Mouse (Mus musculus): ENCODE results near the gene Trappc6b. TPM values are rescaled to one million over a fixed set of nuclear protein-coding genes. Genes with fewer than 3 reads are reported as not detected.
A peak's percentile ranks its signal among the peaks of the same experiment; 100 is the strongest.

The Trappc6b gene
- polyA plus RNA-seq, 1 experiment from 2014 or later: 89.9 TPM

- Histone ChIP-seq H3K9me3 (ENCODE audit: control insufficient read depth) (no peaks in the 10 kb centered on the region), H3K27me3 (replicated peaks; ENCODE audit: control insufficient read depth, insufficient read depth, low read length) (no peaks in the 10 kb centered on the region), H3K27ac (ENCODE audit: low read depth, low read length) (no peak overlapping the region), H3K4me2 (replicated peaks; ENCODE audit: low read depth) (no peak overlapping the region), H3K4me3 (ENCODE audit: low read depth, low read length) (no peak overlapping the region), H3K9ac (ENCODE audit: low read depth, low read length) (no peak overlapping the region), H3K36me3 (ENCODE audit: control insufficient read depth, insufficient read depth) (peaks cover 35% of the 10 kb centered on the region), H3K4me1 (replicated peaks; ENCODE audit: control insufficient read depth, insufficient read depth, low read length) (no peaks in the 10 kb centered on the region)
- no peak for ATAC-seq
- WGBS: 90% methylated on average over 2 of the region's 2 CpGs
- TF ChIP-seq CTCF (IDR thresholded peaks at IDR 0.05; ENCODE audit: low read depth): no peak
These were observed 41.4 kb downstream of the Trappc6b start for GRCm38 (mm10) chr12:59019891-59020290.

GRCm38 (mm10) chr12:59017970-59018369 lies 43.3 kb downstream of the Trappc6b start:
- no peak overlapping the region for H3K9ac ChIP-seq (ENCODE audit: low read depth, low read length)
- H3K27me3 ChIP-seq (replicated peaks; ENCODE audit: control insufficient read depth, insufficient read depth, low read length): no peaks in the 10 kb centered on the region
- peaks cover 30% of the 10 kb centered on the region for H3K36me3 ChIP-seq (ENCODE audit: control insufficient read depth, insufficient read depth)
- H3K27ac ChIP-seq (ENCODE audit: low read depth, low read length): no peak overlapping the region
- no peak for TF ChIP-seq CTCF (IDR thresholded peaks at IDR 0.05; ENCODE audit: low read depth)
- ATAC-seq: no peak
- 82% methylated on average over 8 of the region's 8 CpGs for WGBS
- no peak overlapping the region for H3K4me3 ChIP-seq (ENCODE audit: low read depth, low read length)
- H3K4me1 ChIP-seq (replicated peaks; ENCODE audit: control insufficient read depth, insufficient read depth, low read length): no peaks in the 10 kb centered on the region
- H3K9me3 ChIP-seq (ENCODE audit: control insufficient read depth): no peaks in the 10 kb centered on the region
- H3K4me2 ChIP-seq (replicated peaks; ENCODE audit: low read depth): no peak overlapping the region

GRCm38 (mm10) chr12:59013234-59013633 lies 48.0 kb downstream of the Trappc6b start, which contains the start of gene Gemin2:
Gemin2 (plus strand) TSS chr12:59013393.
- WGBS: under 1% methylated on average over 28 of the region's 28 CpGs
- H3K4me1 ChIP-seq (replicated peaks; ENCODE audit: control insufficient read depth, insufficient read depth, low read length): 0 out of 2 replicates have a peak, but pooled peaks cover 3% of the 10 kb centered on the region
- H3K36me3 ChIP-seq (ENCODE audit: control insufficient read depth, insufficient read depth): peaks cover 16% of the 10 kb centered on the region; the same call in 1 of the 2 replicates
- peak within 1 kb of the TSS; percentile 72 for H3K4me3 ChIP-seq (ENCODE audit: low read depth, low read length)
- peak within 1 kb of the TSS; percentile 55 for H3K9ac ChIP-seq (ENCODE audit: low read depth, low read length)
- H3K9me3 ChIP-seq (ENCODE audit: control insufficient read depth): no peaks in the 10 kb centered on the region
- H3K27me3 ChIP-seq (replicated peaks; ENCODE audit: control insufficient read depth, insufficient read depth, low read length): no peaks in the 10 kb centered on the region
- ATAC-seq: peak; percentile 43
- peak within 1 kb of the TSS; percentile 78 for H3K27ac ChIP-seq (ENCODE audit: low read depth, low read length)
- peak; percentile 51 for TF ChIP-seq CTCF (IDR thresholded peaks at IDR 0.05; ENCODE audit: low read depth)
- H3K4me2 ChIP-seq (replicated peaks; ENCODE audit: low read depth): peak within 1 kb of the TSS; percentile 72

- no peak for TF ChIP-seq CTCF (IDR thresholded peaks at IDR 0.05; ENCODE audit: low read depth)
- Histone ChIP-seq H3K9ac (ENCODE audit: low read depth, low read length) (peak overlapping the region; percentile 55), H3K4me1 (replicated peaks; ENCODE audit: control insufficient read depth, insufficient read depth, low read length) (0 out of 2 replicates have a peak, but pooled peaks cover 3% of the 10 kb centered on the region), H3K27ac (ENCODE audit: low read depth, low read length) (peak overlapping the region; percentile 78), H3K36me3 (ENCODE audit: control insufficient read depth, insufficient read depth) (0 out of 2 replicates have a peak, but pooled peaks cover 12% of the 10 kb centered on the region), H3K9me3 (ENCODE audit: control insufficient read depth) (no peaks in the 10 kb centered on the region), H3K27me3 (replicated peaks; ENCODE audit: control insufficient read depth, insufficient read depth, low read length) (no peaks in the 10 kb centered on the region), H3K4me2 (replicated peaks; ENCODE audit: low read depth) (peak overlapping the region; percentile 72), H3K4me3 (ENCODE audit: low read depth, low read length) (peak overlapping the region; percentile 72)
- 1% methylated on average over 7 of the region's 7 CpGs for WGBS
- no peak for ATAC-seq
These were observed 48.6 kb downstream of the Trappc6b start for GRCm38 (mm10) chr12:59012710-59013091.

GRCm38 (mm10) chr12:59011844-59012709 lies 49.2 kb downstream of the Trappc6b start, which contains the start of gene Sec23a:
Sec23a (minus strand) TSS chr12:59012017.
- H3K9me3 ChIP-seq (ENCODE audit: control insufficient read depth): no peaks in the 10 kb centered on the region
- WGBS: under 1% methylated on average over 48 of the region's 48 CpGs
- H3K36me3 ChIP-seq (ENCODE audit: control insufficient read depth, insufficient read depth): peaks cover 13% of the 10 kb centered on the region; the same call in 1 of the 2 replicates
- H3K9ac ChIP-seq (ENCODE audit: low read depth, low read length): peak within 1 kb of the TSS; percentile 78
- H3K27ac ChIP-seq (ENCODE audit: low read depth, low read length): peak within 1 kb of the TSS; percentile 96
- no peak for TF ChIP-seq CTCF (IDR thresholded peaks at IDR 0.05; ENCODE audit: low read depth)
- peak; percentile 96 for ATAC-seq
- 0 out of 2 replicates have a peak, but pooled peaks cover 3% of the 10 kb centered on the region for H3K4me1 ChIP-seq (replicated peaks; ENCODE audit: control insufficient read depth, insufficient read depth, low read length)
- peak within 1 kb of the TSS; percentile 72 for H3K4me2 ChIP-seq (replicated peaks; ENCODE audit: low read depth)
- H3K27me3 ChIP-seq (replicated peaks; ENCODE audit: control insufficient read depth, insufficient read depth, low read length): no peaks in the 10 kb centered on the region
- peak within 1 kb of the TSS; percentile 72 for H3K4me3 ChIP-seq (ENCODE audit: low read depth, low read length)

GRCm38 (mm10) chr12:59011275-59011843 lies 49.9 kb downstream of the Trappc6b start:
- Histone ChIP-seq H3K4me2 (replicated peaks; ENCODE audit: low read depth) (peak overlapping the region; percentile 72), H3K4me3 (ENCODE audit: low read depth, low read length) (peak overlapping the region; percentile 72), H3K27me3 (replicated peaks; ENCODE audit: control insufficient read depth, insufficient read depth, low read length) (no peaks in the 10 kb centered on the region), H3K27ac (ENCODE audit: low read depth, low read length) (peak overlapping the region; percentile 96), H3K4me1 (replicated peaks; ENCODE audit: control insufficient read depth, insufficient read depth, low read length) (0 out of 2 replicates have a peak, but pooled peaks cover 3% of the 10 kb centered on the region), H3K9ac (ENCODE audit: low read depth, low read length) (peak overlapping the region; percentile 78), H3K9me3 (ENCODE audit: control insufficient read depth) (no peaks in the 10 kb centered on the region), H3K36me3 (ENCODE audit: control insufficient read depth, insufficient read depth) (peaks cover 16% of the 10 kb centered on the region)
- no peak for TF ChIP-seq CTCF (IDR thresholded peaks at IDR 0.05; ENCODE audit: low read depth)
- ATAC-seq: peak; percentile 83
- under 1% methylated on average over 25 of the region's 25 CpGs for WGBS
